Mouse (Mus musculus) mature B cell (primary cell): Measurements from ENCODE around the gene Lmtk2.

Experiments used
- in situ Hi-C: fragments of 300-500 bp; cut with MboI; formaldehyde crosslinking; loops from 2 replicates; pipeline ENCODE4 v1.14.3; 2019

Lmtk2 gene

GRCm38 (mm10) chr5:144218061-144218460 is 117.8 kb downstream of the Lmtk2 start:
- in situ Hi-C loops = no loop called here

GRCm38 (mm10) chr5:144219306-144219705 is 119.1 kb downstream of the Lmtk2 start:
- in situ Hi-C loops = no loop called here

- in situ Hi-C loops = loop anchor here (10.0 kb wide), 1 partner anchor 155 kb away; no protein-coding TSS in a partner anchor
Observed at GRCm38 (mm10) chr5:144219936-144220335, 119.7 kb downstream of the Lmtk2 start.

- in situ Hi-C loops = loop anchor here (10.0 kb wide), 1 partner anchor 153 kb away; no protein-coding TSS in a partner anchor
Observed at GRCm38 (mm10) chr5:144221305-144221704, 121.1 kb downstream of the Lmtk2 start.

- in situ Hi-C loops = loop anchor here (10.0 kb wide), 1 partner anchor 152 kb away; no protein-coding TSS in a partner anchor
Observed at GRCm38 (mm10) chr5:144222811-144223502, 122.7 kb downstream of the Lmtk2 start.

- in situ Hi-C loops = loop anchor here (10.0 kb wide), 1 partner anchor 151 kb away; no protein-coding TSS in a partner anchor
Observed at GRCm38 (mm10) chr5:144223503-144223862, 123.2 kb downstream of the Lmtk2 start, which contains the start of gene Tecpr1. Gene Tecpr1 (minus strand): TSS chr5:144223615.

GRCm38 (mm10) chr5:144223899-144224816 is 123.9 kb downstream of the Lmtk2 start:
- in situ Hi-C loops = loop anchor here (10.0 kb wide), 1 partner anchor 151 kb away; no protein-coding TSS in a partner anchor

GRCm38 (mm10) chr5:144226220-144226619 is 126.0 kb downstream of the Lmtk2 start:
- in situ Hi-C loops = loop anchor here (10.0 to 25.0 kb wide), 2 partner anchors 149 to 511 kb away; no protein-coding TSS in a partner anchor

GRCm38 (mm10) chr5:144230216-144230615 is 130.0 kb downstream of the Lmtk2 start:
- in situ Hi-C loops = loop anchor here (25.0 kb wide), 1 partner anchor 507 kb away; no protein-coding TSS in a partner anchor

GRCm38 (mm10) chr5:144231410-144231809 is 131.2 kb downstream of the Lmtk2 start:
- in situ Hi-C loops = loop anchor here (25.0 kb wide), 1 partner anchor 506 kb away; no protein-coding TSS in a partner anchor

- in situ Hi-C loops = loop anchor here (25.0 kb wide), 1 partner anchor 505 kb away; no protein-coding TSS in a partner anchor
Observed at GRCm38 (mm10) chr5:144232531-144232930, 132.3 kb downstream of the Lmtk2 start.

GRCm38 (mm10) chr5:144234222-144234621 is 134.0 kb downstream of the Lmtk2 start:
- in situ Hi-C loops = loop anchor here (25.0 kb wide), 1 partner anchor 503 kb away; no protein-coding TSS in a partner anchor

GRCm38 (mm10) chr5:144234714-144235113 is 134.5 kb downstream of the Lmtk2 start:
- in situ Hi-C loops = loop anchor here (25.0 kb wide), 1 partner anchor 503 kb away; no protein-coding TSS in a partner anchor
